Mouse (Mus musculus): ENCODE data around the gene Sox6.

DNA sequence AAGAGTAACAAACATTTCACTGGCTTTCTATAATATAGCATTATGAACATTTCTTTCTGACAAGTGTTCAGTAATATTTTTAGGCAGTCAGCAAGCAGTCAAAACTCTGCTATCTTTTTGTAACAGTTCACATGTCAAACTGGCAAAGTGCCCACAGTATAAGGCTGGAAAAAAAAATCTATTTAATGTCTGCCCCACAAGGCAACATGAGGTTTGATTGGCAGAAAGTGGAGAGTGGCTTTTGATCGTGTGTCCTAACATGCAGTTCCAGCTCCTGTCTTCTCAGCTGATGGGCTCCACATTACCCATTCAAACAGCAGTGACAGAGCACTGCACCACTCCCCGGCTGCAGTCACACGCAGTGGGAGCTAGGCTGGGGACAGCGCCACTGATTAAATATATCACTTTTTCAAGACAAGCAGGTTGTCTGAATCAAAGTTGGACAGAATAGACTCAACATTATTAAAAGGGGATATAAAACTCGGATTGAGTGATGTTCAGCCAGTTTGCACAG is 286.4 kb downstream of the Sox6 start:
- TF ChIP-seq CTCF (conservative IDR thresholded peaks at IDR 0.05; ENCODE audit: low read length) (no peak), NANOG (IDR thresholded peaks at IDR 0.05; ENCODE audit: borderline replicate concordance, low read length) (no peak), POU5F1 (IDR thresholded peaks at IDR 0.05; ENCODE audit: borderline replicate concordance, low read length) (no peak)
